Mouse (Mus musculus): ENCODE measurements around the gene Tubgcp4. TPM values are rescaled to one million over a fixed set of nuclear protein-coding genes. Genes with fewer than 3 reads are reported as not detected.
"Not testable (repeated sequence)": the region's sequence is repeated elsewhere in the genome, so short reads cannot be mapped to it uniquely, and the experiment has no call there.

Tubgcp4 gene
- total RNA-seq (2021) = 10 to 100 TPM; 38.0 to 38.1 TPM
- long read RNA-seq, experiment 1, full-length matches to known transcripts = 22 of 28 reads
- long read RNA-seq, experiment 1, partial matches to known transcripts = 3 of 28 reads
- long read RNA-seq, experiment 1, other reads (novel, unspliced or antisense) = 3 of 28 reads
- long read RNA-seq, experiment 2, full-length matches to known transcripts = 19 of 29 reads
- long read RNA-seq, experiment 2, partial matches to known transcripts = 4 of 29 reads
- long read RNA-seq, experiment 2, other reads (novel, unspliced or antisense) = 6 of 29 reads

GRCm38 (mm10) chr2:121170481-121170971 lies at the start of gene Tubgcp4:
TSS of gene Tubgcp4 (plus strand) at chr2:121170654.
- intact Hi-C loops (cut with DNase I) = no loop called here
- no peak for DNase-seq (ENCODE audit: low spot score in 2 of 2)

- DNase-seq (ENCODE audit: low spot score in 2 of 2); intact Hi-C loops (cut with DNase I): not testable (repeated sequence)
Observed at GRCm38 (mm10) chr2:121126302-121126701, 44.2 kb upstream of the Tubgcp4 start.

GRCm38 (mm10) chr2:121127536-121127935 lies 42.9 kb upstream of the Tubgcp4 start:
- no peak for DNase-seq (ENCODE audit: low spot score in 2 of 2)
- intact Hi-C loops (cut with DNase I) = no loop called here

GRCm38 (mm10) chr2:121128865-121129620 lies 41.4 kb upstream of the Tubgcp4 start:
- no peak for DNase-seq (ENCODE audit: low spot score in 2 of 2)
- intact Hi-C loops (cut with DNase I) = no loop called here

GRCm38 (mm10) chr2:121132822-121133221 lies 37.6 kb upstream of the Tubgcp4 start:
- no peak for DNase-seq (ENCODE audit: low spot score in 2 of 2)
- intact Hi-C loops (cut with DNase I) = no loop called here

- intact Hi-C loops (cut with DNase I) = no loop called here
- DNase-seq (ENCODE audit: low spot score in 2 of 2) = no peak
Observed at GRCm38 (mm10) chr2:121137371-121137770, 33.1 kb upstream of the Tubgcp4 start.

- intact Hi-C loops (cut with DNase I) = no loop called here
- DNase-seq (ENCODE audit: low spot score in 2 of 2) = peak in 1 of 2 experiments; percentile 9
Observed at GRCm38 (mm10) chr2:121139266-121140017, 31.0 kb upstream of the Tubgcp4 start.

- DNase-seq (ENCODE audit: low spot score in 2 of 2) = peak; percentile 91
- intact Hi-C loops (cut with DNase I) = no loop called here
Observed at GRCm38 (mm10) chr2:121140018-121140882, 30.2 kb upstream of the Tubgcp4 start, which contains the start of the genes Adal and Lcmt2. TSS of gene Adal (plus strand) at chr2:121140428. TSS of gene Lcmt2 (minus strand) at chr2:121140653.

- no peak for DNase-seq (ENCODE audit: low spot score in 2 of 2)
- intact Hi-C loops (cut with DNase I) = no loop called here
Observed at GRCm38 (mm10) chr2:121141216-121142035, 29.0 kb upstream of the Tubgcp4 start.

GRCm38 (mm10) chr2:121142415-121142814 lies 28.0 kb upstream of the Tubgcp4 start:
- DNase-seq (ENCODE audit: low spot score in 2 of 2) = no peak
- intact Hi-C loops (cut with DNase I) = no loop called here

- no peak for DNase-seq (ENCODE audit: low spot score in 2 of 2)
- intact Hi-C loops (cut with DNase I) = no loop called here
Observed at GRCm38 (mm10) chr2:121149679-121150078, 20.8 kb upstream of the Tubgcp4 start.

GRCm38 (mm10) chr2:121153100-121153499 lies 17.4 kb upstream of the Tubgcp4 start:
- intact Hi-C loops (cut with DNase I) = no loop called here
- DNase-seq (ENCODE audit: low spot score in 2 of 2) = no peak

- DNase-seq (ENCODE audit: low spot score in 2 of 2) = no peak
Observed at GRCm38 (mm10) chr2:121169173-121169572, 1.3 kb upstream of the Tubgcp4 start.

GRCm38 (mm10) chr2:121169902-121170301 lies 552 bp upstream of the Tubgcp4 start:
- intact Hi-C loops (cut with DNase I) = no loop called here
- DNase-seq (ENCODE audit: low spot score in 2 of 2) = no peak

More at GRCm38 (mm10) chr2:121169173-121169572, 1.3 kb upstream of the Tubgcp4 start:
- intact Hi-C loops (cut with DNase I) = no loop called here

- intact Hi-C loops (cut with DNase I) = no loop called here
- peak; percentile 77 to 86 for DNase-seq (ENCODE audit: low spot score in 2 of 2)
Observed at GRCm38 (mm10) chr2:121170980-121171742, 707 bp downstream of the Tubgcp4 start, which contains the start of gene Zscan29. TSS of gene Zscan29 (minus strand) at chr2:121171125.

GRCm38 (mm10) chr2:121178828-121179479 lies 8.5 kb downstream of the Tubgcp4 start:
- DNase-seq (ENCODE audit: low spot score in 2 of 2) = no peak
- intact Hi-C loops (cut with DNase I) = no loop called here

- peak in 1 of 2 experiments; percentile 30 for DNase-seq (ENCODE audit: low spot score in 2 of 2)
- intact Hi-C loops (cut with DNase I) = no loop called here
Observed at GRCm38 (mm10) chr2:121183431-121183830, 13.0 kb downstream of the Tubgcp4 start.

Measured in left cerebral cortex, postnatal 14 days (tissue).